In genomic region chr15:61160666-61161065, GRCm38 (mm10) we compare ENCODE assay signal across 20 mouse cellular contexts.
DNase-seq lines count a peak whose midpoint lies in the region; ATAC-seq and TF ChIP-seq lines count a peak whose summit lies in the region.
"Had no signal": no experiment of that assay in that cellular context is flagged by ENCODE, and none has a peak within 500 bp of the region (broad histone marks: within the 10 kb centered on the region; RNA-seq: fewer than 3 reads in every experiment).

No protein-coding gene starts in this region.

- no peak overlapping the region for H3K9ac ChIP-seq in kidney, embryonic 16.5 days (replicated peaks; ENCODE audit: low read length)
- H3K9ac ChIP-seq: embryonic facial prominence, embryonic 15.5 days; forebrain, embryonic 15.5 days; hindbrain, embryonic 14.5 days; intestine, embryonic 15.5 days had no signal

- intact Hi-C loops in gastrocnemius, adult 2 months (cut with DNase I) = no loop called here

- 68% methylated on average over 1 of the region's 1 CpGs for WGBS in kidney, embryonic 16.5 days

- 0 out of 2 replicates have a peak overlapping the region, but pooled peaks have one; percentile 26 for H3K27ac ChIP-seq in kidney, embryonic 16.5 days (ENCODE audit: low read length)
- no peak overlapping the region for H3K27ac ChIP-seq in gastrocnemius, adult 2 months
- H3K27ac ChIP-seq: embryonic facial prominence, embryonic 15.5 days; forebrain, embryonic 10.5 days; forebrain, embryonic 15.5 days; heart, embryonic 10.5 days; hindbrain, embryonic 10.5 days; hindbrain, embryonic 14.5 days had no signal

- H3K4me3 ChIP-seq in kidney, embryonic 16.5 days (ENCODE audit: low read length) = no peak overlapping the region
- no peak overlapping the region for H3K4me3 ChIP-seq in gastrocnemius, adult 2 months
- H3K4me3 ChIP-seq: embryonic facial prominence, embryonic 15.5 days; erythroblast, embryonic 14.5 days; forebrain, embryonic 10.5 days; forebrain, embryonic 15.5 days; heart, embryonic 10.5 days; hindbrain, embryonic 10.5 days; intestine, embryonic 15.5 days had no signal

- ATAC-seq in kidney, embryonic 16.5 days (ENCODE audit: low FRiP score, low TSS enrichment) = no peak
- ATAC-seq: forebrain, embryonic 15.5 days had no signal

- H3K27me3 ChIP-seq in kidney, embryonic 16.5 days (ENCODE audit: insufficient read depth, low read length) = no peaks in the 10 kb centered on the region
- H3K27me3 ChIP-seq: forebrain, embryonic 15.5 days; intestine, embryonic 15.5 days had no signal

- H3K36me3 ChIP-seq in kidney, embryonic 16.5 days (ENCODE audit: insufficient read depth, low read length) = no peaks in the 10 kb centered on the region
- H3K36me3 ChIP-seq: embryonic facial prominence, embryonic 15.5 days; forebrain, embryonic 10.5 days; forebrain, embryonic 15.5 days; heart, embryonic 10.5 days; hindbrain, embryonic 10.5 days; intestine, embryonic 15.5 days had no signal

- H3K4me2 ChIP-seq in kidney, embryonic 16.5 days (replicated peaks; ENCODE audit: low read depth, low read length) = no peak overlapping the region
- H3K4me2 ChIP-seq: embryonic facial prominence, embryonic 15.5 days; forebrain, embryonic 15.5 days; hindbrain, embryonic 14.5 days; intestine, embryonic 15.5 days had no signal

- DNase-seq in adrenal gland, postnatal 10 days = peak; percentile 31
- no peak for DNase-seq in adrenal gland, postnatal 14 days
- DNase-seq in kidney, postnatal 4 days = no peak
- DNase-seq in Muller cell, postnatal 12 days (ENCODE audit: inconsistent ontology term) = peak; percentile 12
- peak; percentile 45 to 46 for DNase-seq in adrenal gland, postnatal 36 days
- DNase-seq in gastrocnemius, adult 2 months = no peak
- DNase-seq: cerebellum, adult 11 months; cerebellum, adult 8-10 months; cerebellum, postnatal 14 days; embryo, embryonic 11 days; gastrocnemius, postnatal 10 days had no signal

- no peak for TF ChIP-seq CTCF in gastrocnemius, adult 2 months (IDR thresholded peaks at IDR 0.05)

- H3K9me3 ChIP-seq in kidney, embryonic 16.5 days (ENCODE audit: low read length) = no peaks in the 10 kb centered on the region
- H3K9me3 ChIP-seq: embryonic facial prominence, embryonic 15.5 days; forebrain, embryonic 10.5 days; forebrain, embryonic 15.5 days; heart, embryonic 10.5 days; hindbrain, embryonic 10.5 days; intestine, embryonic 15.5 days had no signal

- H3K4me1 ChIP-seq in kidney, embryonic 16.5 days (ENCODE audit: insufficient read depth, low read length) = peaks cover 32% of the 10 kb centered on the region; the same call in 1 of the 2 replicates

Comparison
In these comparisons a context has a peak if more than half of its experiments do, and no peak if none do; other contexts are left out.
1. DNase-seq: peak in adrenal gland, postnatal 10 days (single experiment), Muller cell, postnatal 12 days (single experiment) and adrenal gland, postnatal 36 days (2 of 2); none in adrenal gland, postnatal 14 days (single experiment), kidney, postnatal 4 days (0 of 2) and gastrocnemius, adult 2 months (single experiment).